Mouse (Mus musculus) lung, postnatal 0 days (tissue): ENCODE results near the gene C2cd2.

Experiments
- CTCF ChIP-seq: IDR thresholded peaks from 2 replicates; pipeline ENCODE4 v1.5.1; 2016; ENCODE audit warnings: antibody characterized with exemption, mild to moderate bottlenecking
- EP300 ChIP-seq: IDR thresholded peaks from 2 replicates; pipeline ENCODE4 v1.6.1; 2016; ENCODE audit warnings: antibody characterized with exemption, mild to moderate bottlenecking, control low read depth

GRCm38 (mm10) chr16:97851061-97851740 is 111.2 kb downstream of the C2cd2 start:
- TF ChIP-seq CTCF = no peak
- no peak for TF ChIP-seq EP300
